Mouse (Mus musculus) T-helper 1 cell (primary cell): ENCODE measurements at regions not wholly inside any gene's neighbourhood (a gene's known extent, or its start where the extent isn't known, plus 50 kb on each side); places are given as distances from the start of the nearest gene placed in this dataset.

Source experiments
- in situ Hi-C: fragments of 300-600 bp; cut with MboI, MseI; formaldehyde crosslinking; loops from one replicate; pipeline ENCODE4 v1.15.1; 2025; ENCODE audit warnings: high pct_unique_total_duplicates

DNA sequence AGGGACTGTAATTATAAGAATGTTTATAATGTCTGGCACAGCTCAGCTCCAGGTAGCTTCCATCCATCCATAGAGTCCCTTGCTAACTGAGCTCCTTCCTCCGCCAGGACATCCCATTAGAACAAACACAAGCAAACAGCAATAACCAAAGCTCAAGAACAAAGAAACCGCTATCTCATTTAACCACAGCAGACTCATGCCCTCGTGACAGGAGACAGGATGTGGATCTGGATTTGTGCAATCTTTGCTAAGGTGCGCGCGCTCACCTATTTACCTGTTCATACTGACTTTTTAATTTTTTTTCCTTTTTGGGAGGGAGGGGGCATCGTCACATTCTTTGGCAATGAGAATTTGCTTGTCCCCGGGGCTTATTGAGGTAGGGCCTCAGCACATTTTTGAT lies 71.3 kb upstream of the Slc38a2 start:
- in situ Hi-C loops: no loop called here

DNA sequence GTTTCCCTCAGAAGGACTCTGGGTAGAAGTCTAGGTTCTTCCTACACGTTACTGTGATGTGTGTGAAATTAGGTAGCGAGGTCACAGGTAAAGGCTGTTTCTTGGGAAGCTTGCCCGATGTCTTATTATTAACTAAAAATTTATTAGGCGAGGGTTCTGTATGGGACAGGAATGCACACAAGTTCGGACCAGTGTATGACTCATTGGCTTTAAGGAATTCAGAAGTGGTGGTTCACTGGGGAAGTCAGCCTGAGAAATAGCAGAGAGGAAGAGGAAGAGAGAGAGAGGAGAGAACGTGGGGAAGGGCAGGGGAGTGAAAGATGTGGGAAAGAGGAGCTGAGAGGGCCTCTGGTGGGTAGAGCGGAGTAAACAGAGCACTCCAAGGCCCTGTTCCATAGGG lies 70.8 kb upstream of the Slc38a2 start:
- in situ Hi-C loops: no loop called here

DNA sequence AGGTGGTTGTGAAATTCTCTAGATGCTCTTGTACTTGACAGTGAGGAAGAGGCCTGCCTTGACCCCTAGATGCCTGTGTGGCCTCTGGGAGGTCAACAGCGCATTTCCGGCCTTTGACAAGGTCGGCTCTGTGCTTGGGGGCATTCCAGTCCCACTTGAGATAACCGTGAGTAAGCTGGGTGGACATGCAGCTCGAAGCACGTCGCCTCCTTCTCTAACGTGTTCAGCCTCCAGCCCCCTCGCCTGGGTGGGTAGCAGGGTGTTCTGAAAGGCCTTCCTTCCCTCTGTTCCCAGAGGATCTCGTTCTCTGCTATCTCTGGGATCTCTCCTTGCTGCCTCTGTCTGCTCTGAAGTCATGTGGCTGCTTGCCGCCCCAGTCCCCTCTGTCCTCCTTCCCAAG lies 70.2 kb upstream of the Slc38a2 start:
- in situ Hi-C loops: no loop called here

DNA sequence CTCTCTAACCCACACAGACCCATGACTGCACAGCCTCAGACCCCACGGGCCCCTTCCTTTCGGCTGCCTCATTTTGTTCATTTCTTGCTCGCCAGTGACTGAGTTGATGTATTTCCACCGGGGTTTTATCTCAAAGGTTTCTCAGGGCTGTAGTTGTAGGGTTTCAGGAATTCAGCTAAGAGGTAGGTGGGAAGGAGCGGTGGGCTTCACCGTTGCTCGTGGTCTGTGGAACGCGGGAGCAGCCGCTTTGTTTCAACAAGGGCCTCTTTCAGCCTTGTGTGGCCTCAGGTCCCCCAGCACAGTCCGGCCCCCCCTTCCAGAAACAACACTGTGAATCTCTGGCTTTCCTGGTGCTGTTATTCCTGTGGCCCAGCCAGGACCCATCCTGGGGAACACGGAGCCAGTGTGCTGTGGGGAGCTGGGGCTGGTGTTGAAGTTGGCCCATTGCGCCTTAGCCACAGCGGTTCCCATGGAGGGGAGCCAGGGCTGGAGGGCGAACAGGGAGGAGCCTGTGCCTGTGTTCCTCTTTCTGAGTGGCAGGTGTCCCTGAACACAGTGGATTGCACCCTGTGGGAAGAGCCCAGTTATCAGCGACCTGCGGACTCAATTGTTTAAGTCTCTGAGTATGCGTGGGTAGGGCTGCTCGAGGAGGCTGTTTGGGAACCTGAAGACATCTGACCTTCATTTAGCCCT lies 68.9 kb upstream of the Slc38a2 start:
- in situ Hi-C loops: no loop called here

DNA sequence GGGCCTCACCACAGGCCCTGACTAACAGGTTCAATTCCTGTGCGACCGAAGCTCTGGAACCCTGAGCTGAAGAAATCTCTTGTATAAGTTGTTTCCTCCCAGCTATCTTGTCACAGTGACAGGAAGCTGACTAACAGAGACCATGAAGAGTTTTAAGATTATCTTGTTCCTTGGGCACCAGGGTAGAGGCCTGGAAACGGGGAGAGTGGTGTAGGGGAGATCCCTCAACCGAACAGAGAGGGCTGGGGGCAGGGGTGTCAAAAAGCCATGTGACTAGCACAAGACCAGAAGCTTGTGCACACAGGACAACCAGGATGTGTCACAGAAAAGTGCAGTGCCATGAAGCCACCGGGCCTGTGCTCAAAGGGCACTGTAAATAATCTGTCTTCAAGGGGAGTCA lies 67.7 kb upstream of the Slc38a2 start:
- in situ Hi-C loops: no loop called here

DNA sequence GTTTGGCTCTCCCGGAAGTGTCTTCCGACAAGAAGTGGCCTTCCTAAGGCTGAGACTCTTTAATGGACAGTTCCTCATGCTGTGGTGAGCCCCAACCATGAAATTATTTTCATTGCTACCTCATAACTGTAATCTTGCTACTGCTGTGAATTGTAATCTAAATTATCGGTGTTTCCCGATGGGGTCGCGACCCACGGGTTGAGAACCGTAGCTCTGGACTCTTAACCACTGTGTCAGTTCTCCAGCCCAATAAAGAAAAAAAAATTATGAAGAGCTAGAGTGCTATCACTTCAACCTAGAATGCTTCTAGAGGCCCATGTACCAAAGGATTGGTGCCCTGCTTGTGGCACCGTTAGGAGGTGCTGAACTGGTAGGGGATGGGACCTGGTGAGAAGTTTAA lies 66.7 kb upstream of the Slc38a2 start:
- in situ Hi-C loops: no loop called here

DNA sequence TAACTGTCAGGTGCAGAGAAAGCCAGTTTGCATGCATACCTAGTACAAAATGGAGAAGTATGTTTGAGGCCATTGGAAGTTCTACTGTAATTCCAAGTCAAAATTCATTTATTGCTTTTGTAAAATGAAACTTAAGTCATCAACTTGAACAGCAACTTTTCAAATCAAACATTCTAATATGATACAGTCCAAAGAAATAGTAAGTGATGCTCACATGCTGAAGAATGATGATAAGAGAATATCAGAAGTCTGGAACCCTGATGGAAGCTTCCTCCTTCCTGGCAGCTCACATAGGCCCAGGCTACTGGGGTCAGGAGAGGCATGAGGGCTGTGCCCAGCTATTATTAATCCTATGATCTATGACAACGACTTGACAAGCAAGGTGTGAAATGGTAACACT lies 64.1 kb upstream of the Slc38a2 start:
- in situ Hi-C loops: no loop called here

DNA sequence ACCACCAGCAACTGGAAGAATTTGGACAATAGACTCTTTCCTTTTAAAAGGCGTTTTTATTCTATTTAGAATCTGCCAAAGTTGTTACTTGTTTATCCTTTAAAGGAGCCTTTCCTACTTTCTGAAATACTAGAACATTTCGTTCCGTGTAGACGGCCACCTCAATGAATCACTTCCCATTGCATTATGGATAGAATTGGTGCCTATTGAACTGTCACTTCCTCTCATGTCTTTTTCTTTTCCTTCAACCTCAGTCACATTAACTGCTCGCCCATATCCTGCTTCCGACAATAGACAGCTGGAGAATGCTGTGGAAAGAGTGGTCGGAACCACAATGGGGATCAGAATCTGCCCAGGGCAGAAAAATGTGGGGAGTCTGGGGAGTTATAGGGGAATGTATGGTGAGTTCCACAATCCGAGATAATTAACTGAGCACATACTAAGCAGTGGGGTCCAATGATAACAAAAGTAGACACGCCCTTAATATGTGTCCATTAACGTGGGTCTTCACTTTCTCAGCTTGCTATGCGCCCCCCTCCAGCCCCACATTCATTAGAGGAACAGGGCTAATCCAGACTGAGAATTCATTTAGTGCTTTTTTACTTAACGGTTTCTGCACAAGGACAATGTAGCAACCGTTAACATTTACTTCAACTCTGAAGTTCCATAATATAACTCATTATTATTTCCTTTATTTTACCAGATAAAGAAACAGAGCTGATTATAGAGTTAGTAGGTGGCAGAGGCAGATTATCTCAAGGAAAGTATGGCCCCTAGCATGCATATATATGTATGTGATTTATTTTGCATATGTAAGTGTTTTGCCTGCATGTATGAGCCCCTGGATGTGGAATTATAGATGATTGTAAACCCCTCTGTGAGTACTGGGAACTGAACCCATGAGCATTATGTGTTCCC lies 59.8 kb upstream of the Slc38a2 start:
- in situ Hi-C loops: no loop called here

DNA sequence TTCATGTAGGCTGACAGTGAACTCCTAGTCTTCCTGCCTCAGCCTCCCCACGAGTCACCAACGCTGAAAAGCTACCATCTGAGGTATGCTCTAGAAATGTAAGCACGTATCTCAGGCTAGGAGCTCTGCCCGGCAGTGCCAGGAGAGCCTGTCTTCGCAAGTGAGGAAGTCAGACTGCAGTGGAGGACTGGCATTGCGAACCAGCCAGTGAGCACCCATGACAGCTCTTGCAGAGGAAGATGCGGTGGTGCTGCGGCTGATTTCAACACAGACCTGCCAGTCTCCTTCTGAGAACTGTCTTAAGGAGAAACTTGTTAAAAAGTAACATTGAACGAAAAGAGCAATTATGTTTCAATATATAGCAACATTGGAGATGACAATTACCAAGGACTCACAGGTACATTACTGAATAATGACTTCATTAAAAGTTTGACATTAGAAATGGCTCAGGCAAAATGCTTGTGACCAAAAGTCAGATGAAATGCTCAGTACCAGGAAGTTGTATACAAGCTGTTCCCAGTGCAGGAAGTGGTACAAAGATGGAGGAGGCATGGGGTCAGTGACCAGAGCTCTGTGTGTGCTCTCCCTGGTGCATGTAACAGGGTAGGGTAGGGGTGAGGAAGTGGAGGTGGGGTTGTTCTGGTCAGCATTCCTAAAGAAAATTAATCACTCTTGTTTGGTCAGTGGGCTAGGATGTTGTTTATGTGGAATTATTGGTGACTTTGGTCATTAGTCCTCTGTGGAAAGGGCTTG lies 58.1 kb upstream of the Slc38a2 start:
- in situ Hi-C loops: no loop called here

DNA sequence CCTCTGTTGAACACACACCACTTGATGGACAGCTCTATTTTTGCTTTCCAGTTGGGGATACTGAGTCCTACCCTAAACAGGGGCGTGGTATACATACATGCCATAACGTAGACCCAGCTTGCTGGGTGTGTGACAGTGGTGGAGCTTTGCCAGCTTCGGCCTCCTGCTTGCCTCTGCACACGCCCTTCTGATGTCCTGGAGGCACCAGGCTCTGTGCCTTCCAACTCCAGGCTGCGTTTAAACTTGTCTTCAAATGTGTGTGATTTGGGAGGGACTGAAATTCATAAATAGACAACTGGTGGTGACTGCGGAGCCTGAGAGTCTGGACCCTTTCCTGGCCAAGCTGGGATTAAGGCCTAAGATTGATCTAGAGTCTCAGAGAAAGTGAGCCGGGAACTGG lies 56.9 kb upstream of the Slc38a2 start:
- in situ Hi-C loops: no loop called here

DNA sequence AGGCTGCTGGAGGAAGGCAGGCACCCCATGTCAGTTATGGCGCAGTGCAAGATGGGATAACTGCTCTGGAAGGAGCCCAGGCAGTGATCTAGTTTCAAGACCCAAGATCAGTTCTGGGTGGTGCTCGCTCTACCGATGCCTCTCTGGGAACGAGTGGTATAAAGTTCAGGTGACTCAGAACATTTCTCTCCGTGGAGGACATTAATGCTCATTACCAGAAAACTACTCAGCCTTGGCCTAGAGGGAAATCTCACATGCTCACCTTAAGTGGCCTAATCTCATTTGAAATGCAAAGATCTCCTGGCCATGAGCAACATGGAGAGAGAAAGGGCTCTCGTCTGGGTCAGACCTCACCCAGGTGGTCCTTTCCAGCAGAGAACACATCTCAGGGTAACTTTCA lies 56.4 kb upstream of the Slc38a2 start:
- in situ Hi-C loops: no loop called here

DNA sequence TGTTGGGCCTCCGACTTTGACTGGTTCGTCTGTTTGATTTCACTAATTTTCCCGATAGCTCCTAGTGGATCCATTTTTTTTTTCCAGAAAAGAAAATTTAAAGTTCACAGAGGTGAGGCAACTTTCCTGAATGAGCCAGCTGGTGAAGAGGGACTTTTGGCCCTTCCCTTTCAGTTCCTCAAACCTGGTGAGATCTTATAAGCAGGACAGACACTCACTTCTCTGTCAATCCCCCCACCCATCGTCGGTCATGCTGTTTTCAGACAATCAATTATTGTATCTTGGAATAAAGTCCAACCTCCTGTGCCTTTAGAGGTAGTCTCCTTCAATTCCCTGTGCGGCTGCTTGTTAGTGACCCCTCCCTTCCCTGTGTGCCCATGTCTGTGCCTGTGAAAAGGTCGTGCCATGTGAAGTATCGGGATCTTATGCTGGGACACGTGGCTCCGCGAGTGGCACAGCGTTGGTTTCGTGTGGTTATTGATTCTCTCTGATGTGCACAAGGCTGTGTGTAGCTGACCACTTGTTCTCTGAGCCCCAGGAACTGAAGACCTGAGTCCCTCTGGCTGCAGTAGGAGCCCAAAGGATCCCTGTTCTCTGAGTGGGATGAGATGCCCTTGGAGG lies 55.9 kb upstream of the Slc38a2 start:
- in situ Hi-C loops: no loop called here

DNA sequence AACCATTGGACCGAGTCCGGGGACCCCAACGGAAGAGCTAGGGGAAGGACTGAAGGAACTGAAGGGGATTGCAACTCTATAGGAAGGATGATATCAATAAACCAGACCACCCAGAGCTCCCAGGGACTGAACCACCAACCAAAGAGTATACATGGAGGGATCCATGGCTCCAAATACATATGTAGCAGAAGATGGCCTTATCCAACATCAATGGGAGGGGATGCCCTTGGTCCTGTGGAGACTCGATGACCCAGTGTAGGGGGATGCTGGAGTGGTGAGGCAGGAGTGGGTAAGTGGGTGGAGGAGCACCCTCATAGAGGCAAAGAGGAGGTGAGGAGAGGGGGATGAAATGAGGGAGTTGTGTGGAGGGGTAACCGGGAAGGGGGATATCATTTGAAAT lies 54.5 kb upstream of the Slc38a2 start:
- in situ Hi-C loops: no loop called here

DNA sequence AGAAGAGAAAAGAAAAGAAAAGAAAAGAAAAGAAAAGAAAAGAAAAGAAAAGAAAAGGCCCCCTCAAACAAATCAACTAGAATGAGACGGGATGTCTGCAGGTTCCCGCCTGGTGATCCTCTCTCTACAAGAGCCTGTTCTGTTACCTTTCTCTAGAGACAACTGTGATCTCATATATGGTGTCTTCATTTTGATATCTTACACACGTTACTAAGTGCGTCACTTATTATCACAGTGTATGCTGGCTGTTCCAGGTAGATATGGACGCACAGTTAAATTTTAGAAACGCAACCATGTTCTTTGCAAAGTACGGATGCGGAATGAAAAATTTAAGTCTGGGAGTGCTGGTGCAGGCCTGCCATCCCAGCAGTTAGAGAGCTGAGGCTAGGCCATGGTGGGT lies 53.2 kb upstream of the Slc38a2 start:
- in situ Hi-C loops: no loop called here

DNA sequence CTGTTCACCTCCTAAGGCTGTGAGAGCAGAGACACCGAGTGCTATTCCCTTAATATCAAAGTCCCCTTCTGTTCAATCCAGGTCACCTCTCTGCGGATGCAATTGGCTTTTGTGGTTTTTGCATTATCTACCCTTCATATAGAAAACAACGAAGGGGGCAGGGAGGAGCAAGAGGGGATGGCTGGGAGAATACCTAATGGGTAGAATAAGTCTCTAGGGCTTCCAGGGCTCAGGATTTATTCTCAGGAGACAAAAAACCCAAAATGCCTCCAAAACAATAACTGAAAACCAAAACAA lies 52.5 kb upstream of the Slc38a2 start:
- in situ Hi-C loops: no loop called here

DNA sequence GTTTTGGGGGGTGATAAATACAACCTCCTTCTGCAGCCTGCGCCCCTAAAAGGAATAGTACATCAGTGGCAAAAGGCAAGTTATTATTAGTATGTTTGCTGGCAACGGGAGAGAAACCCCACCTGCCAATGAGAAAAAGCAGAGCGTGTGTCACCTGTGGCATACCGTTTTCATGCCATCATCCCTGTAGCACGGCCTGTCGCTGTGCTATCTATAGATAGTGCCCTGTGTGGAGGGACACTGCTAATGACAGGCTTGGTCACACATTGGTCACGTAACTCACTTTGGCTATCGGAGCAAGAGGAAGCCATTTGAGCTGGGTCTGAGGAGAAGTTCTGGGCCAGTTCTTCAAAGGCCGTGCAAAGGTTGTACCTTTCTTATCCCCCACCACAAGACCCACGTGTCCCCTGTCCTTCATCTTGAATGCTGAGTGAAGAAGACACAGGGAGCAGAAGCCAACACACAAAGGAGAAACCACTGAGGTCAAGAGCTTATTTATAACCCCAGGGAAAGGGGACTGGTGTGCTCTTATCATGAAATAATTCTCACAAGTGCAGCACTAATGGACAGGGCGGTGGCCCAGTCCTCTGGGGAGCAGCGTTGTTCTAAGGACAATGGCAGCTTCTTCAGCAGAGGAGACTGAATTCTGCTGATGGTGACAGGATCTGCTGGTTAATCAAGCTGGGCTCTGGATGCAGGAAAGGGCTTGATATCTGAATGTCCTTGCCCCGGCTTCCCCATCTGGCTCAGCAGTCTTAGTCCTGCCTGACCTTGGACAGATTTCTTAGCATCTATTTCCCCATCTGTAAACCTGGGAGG lies 51.9 kb upstream of the Slc38a2 start:
- in situ Hi-C loops: no loop called here

DNA sequence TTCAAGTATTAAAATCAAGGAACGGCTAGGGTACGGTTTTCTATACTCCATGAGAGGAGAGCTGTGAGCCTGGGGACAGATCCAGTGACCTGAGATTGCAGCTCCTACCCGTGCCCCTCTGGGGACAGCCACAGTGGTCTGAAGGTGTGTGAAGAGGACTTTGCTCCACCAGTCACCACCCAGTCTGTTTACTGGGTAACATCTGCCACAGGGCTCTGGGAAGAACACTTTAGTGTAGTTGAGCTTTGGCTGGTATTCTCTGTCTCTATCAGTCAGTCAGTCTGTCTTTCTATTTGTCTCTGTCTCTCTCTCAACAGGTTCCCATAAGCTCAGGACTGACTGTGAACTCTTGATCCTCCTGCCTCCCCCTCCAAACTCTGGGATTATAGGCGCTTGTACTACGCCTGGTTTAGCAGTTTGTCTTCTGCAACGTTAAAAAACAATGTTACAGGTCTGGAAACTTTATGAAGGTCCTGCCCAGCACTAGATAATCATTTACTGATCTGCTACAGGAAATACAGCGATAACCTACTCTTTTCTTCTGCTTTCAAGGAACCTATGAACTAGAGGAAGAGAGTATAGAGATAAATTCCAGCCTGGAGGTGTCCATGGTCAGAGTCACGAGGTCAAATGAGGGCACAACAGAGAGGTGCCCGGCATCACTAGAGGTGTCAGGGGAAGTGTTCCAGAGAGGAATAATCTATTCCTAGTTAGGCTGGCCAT lies 50.2 kb upstream of the Slc38a2 start:
- in situ Hi-C loops: no loop called here
